Mouse (Mus musculus) WW6 (cell line): ENCODE data around the gene Bcat1.

ENCODE experiments used
- DNase-seq: peaks from one replicate; pipeline ENCODE4 v3.0.0-alpha.2; 2013; ENCODE audit warnings: low read depth, low spot score

The Bcat1 gene

DNA sequence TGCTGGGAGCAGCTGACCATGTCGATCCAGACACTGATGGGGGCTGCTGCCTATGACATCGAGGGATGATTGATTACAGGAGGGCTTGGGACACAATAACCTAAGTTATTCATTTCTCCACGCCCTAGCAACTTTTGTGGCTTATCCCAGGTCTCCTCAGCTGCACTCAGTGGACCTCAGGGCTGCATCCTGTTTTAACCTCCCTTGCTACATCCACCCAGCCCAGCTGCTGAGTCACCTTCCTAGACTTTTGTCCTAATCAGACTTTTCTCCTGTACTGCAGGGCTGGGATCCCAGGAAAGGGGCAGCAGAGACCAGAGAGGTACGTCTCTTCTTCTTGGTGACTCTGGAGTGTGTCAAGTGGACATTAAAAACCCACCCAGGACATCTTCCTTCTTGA lies 19.9 kb downstream of the Bcat1 start:
- no peak for DNase-seq

DNA sequence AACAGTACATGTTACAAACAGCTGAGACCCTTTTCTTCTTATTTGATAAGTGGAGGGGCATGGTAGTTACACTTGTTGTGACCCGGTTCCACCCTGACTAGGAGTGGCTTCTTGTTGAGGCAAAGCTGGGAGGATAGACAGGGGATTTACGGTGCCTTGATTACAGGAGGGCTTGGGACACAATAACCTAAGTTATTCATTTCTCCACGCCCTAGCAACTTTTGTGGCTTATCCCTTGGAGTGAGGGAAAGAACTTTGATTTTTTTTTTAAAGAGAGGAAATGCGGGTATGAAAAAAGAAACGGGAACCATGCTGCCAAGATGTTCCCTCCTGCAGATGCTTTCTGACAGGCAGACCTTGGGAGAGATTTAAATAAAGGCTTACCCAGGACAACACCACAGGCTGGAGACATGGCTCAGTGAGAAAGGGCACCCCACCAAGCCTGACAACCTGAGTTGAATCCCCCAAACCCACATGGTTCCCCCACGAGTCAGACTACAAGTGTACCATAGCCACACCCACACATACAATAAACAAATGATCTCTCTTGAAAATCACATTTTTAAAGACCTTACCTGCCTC lies 20.6 kb downstream of the Bcat1 start:
- DNase-seq: no peak

DNA sequence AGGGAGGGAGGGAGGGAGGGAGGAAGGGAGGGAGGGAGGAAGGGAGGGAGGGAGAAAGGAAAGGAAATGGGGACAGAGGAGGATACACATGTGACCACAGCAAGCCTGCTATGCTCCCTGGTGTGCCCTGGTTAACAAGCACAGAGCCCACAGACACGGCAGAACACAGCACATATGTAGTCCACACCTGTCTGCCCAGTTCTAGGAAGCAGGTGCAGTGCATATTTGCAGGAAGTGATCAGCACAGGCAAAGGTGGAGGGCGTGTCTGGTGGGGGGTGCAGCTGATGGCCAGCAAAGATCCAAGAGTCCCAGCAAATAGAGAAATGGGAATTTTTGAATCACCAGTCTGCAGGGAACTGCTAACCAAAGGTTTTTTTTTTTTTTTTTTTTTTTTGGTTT lies 23.3 kb downstream of the Bcat1 start:
- DNase-seq: no peak

DNA sequence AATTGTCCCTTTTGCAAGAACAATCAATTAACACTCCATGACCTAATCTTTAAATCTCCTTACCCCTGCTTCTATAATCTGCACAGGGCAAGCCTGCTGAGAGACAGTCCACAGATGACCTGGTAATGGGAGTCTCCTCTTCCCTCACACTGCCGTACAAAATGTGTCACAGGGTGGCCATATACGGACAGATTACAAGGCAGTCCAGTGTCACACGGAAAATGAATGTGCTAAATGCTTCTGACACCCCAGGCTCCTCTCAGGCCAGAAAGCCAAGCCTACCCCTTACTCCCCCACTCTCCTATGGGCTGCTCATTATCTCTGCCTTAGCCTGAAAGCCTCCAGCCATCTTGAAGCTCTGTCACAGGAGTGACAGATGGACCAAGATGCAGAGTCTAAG lies 25.1 kb downstream of the Bcat1 start:
- no peak for DNase-seq

DNA sequence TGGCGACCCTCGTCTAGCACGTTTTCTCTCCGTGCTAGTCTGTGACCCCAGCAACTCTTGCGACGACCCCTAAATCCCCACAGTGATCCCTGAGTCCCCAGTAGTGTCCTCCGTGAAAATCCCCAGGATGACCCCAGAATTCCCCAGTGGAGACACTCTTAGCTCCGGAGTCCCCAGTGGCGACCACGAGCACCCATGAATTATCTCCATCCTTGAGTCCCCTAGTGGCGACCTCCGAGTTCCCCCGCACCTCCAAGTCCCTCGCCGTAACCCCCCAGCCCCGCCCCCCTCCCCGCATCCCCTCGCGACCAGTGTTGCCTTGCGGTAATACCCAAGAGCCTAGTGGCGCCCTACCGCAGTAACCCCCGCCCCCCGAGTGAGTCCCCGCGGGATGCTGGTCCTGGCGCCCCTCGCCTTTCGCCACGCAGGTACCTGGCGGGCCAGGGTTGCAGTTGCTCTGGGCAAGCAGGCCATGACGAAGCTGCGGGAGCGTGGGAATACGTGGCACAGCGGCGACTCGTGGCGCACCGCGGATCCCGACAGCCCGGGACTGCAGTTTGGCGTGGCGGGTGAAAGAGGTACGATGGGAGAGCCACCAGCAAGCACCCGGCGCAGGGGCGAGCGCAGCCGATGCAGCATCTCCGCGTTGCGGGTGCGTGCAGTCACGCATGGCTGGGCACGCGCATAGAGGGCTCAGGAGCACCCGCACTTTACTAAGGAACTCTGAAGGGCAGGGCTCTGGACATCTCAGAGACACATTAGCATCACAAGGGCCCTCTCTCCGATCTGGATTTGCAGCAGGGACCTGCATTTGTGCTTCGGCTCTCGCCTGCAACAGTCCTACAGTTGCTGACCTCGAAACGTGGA lies 27.6 kb downstream of the Bcat1 start:
- DNase-seq: no peak

DNA sequence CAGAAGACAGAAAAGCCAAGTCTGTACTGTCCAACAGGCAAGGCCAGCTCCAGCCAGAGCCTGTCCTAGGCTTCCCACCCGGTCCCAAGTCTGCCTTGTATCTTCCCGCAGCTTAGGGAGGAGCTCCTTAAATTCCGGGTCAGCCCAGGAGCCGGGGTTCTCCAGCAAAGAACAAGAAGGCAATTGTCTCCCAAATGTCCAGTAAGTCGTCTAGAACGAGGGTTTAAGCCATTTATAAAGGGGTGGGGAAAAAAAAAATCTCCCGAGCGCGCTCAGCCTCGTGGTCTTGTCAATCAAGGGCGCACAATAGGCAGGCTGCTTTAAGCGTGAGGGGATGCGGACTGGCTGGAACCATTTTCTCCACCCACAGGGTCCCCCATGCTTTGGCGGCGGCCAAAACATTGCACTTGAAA lies 28.5 kb downstream of the Bcat1 start:
- no peak for DNase-seq

DNA sequence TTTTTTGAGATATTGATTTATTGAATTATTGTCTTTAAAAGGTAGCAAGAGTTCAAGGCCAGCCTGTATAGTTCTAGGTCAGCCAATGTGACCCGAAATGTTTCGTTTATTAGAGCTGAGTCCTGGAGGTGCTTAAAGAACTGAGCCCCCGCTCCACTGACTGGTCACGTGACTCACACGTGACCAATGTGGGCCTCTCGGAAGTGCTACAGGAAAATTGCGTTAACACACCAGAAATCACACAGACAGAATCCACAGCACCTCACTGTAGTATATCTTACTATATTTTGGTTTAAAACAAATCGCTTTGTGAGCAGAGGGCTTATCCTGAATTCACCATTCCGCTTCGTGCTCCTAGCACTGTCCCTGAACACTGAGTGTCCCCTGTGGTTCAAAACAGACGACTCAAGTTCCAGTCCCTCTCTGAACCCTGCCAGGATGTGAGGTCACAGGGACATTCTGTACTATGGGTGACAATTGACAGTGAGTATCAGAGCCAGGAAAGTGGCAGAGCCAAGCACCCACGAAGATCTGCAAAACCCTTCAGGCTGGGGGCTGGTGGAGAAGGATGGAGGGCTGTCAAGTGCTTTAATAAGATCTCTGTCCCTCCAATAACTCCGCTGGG lies 29.6 kb downstream of the Bcat1 start:
- no peak for DNase-seq

DNA sequence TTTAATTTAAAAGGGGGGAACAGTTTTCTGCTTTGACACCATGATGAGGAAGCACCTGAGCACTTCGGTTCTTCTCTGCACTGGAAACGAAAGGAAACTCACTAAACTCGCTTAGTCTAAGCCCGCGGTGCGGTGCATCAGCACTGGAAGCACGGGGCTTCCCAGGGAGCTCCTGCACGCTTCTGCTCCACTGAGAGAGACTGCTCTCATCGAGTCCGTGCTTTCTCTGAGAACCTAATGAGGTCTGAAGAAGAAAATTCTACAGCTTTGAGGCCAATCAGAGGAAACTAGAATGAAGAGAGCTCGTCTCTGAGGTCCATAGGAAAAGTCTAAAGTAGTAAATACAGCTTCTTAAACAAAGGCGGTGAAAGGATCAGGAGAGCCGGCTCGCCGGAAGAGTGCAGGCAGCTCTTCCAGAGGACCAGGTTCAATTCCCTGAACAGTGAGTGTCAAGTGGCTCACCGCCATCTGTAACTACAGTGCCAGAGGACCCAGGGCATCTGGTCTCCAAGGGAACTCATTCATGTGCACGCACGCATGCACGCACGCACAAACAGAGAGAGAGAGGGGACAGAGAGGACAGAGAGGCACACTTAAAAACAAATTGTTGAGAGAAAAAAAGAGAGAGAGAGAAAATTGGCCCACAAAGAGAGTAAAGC lies 30.9 kb downstream of the Bcat1 start:
- no peak for DNase-seq

DNA sequence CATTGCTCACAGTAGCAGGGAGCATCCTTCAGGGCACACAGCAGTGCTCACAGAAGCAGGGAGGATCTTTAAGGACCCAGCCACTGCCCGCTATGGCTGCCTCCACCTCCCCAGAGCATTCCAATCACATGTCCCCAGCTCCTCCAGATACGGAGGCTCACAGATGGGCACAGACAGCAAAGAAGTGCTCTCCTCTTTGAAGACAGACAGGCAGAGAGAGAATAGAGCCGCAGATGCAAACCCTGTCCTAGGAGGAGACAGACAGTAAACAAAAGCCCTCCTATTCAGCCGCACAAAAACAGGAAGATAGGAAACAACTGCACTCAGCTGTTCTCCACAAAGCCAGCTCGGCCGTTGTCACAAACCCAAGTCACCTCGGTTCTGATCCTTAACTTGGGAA lies 35.3 kb downstream of the Bcat1 start:
- DNase-seq: no peak

DNA sequence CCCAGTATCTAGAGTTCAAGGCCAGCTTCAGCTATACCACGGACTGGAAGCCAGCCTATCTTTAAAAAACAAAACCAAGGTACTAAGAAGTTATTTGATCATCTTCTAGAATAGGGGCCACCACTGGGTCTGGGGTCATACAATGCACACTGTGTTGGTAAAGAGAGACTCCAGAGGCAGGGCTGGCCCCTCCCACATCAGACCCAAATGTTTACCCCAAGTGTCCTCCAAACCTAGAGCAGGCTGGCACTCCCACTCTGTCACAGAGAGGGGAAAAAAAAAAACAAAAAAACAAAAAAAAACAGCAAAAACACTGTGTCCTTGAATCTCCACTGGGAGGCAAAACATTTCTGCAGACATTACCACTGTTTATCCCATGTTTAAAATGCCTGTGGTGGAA lies 38.4 kb downstream of the Bcat1 start:
- no peak for DNase-seq

DNA sequence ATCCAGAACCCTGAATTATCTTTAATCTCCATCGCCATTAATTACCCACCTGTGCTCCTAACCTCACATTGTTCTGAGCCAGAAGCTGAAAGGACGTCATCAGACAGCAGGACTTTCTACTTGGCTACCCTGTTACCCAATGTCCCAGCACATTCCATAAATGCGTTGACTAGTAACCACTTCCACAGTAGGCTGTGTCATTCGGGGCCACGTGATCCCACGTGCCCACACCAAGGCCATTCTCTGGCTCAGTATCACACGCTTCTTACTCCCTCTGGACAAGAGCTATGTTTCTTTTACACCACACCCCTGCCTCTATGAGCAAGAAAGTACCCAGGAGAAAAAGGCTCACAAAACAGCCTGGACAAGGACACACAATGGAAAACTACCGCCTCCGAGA lies 40.6 kb downstream of the Bcat1 start:
- no peak for DNase-seq

DNA sequence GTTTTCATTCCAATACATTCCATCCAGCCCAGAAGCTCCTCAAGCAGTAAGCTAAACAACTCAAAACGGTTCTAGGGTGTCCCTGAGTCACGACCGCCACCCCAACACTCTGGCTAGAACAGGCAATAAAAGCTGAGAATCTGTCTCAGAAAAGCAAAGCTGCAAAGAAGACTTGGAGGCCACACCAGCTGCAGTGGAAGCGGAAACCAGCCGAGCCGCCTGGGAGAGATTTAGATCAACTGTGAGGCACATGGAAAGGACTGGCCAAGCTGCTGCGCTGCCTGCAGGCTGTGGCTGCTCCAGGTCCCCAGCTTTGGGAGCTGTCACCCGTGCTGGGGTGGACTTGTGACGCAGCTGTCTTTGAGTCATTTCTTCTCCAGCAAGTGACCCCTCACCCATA lies 45.4 kb downstream of the Bcat1 start:
- no peak for DNase-seq

DNA sequence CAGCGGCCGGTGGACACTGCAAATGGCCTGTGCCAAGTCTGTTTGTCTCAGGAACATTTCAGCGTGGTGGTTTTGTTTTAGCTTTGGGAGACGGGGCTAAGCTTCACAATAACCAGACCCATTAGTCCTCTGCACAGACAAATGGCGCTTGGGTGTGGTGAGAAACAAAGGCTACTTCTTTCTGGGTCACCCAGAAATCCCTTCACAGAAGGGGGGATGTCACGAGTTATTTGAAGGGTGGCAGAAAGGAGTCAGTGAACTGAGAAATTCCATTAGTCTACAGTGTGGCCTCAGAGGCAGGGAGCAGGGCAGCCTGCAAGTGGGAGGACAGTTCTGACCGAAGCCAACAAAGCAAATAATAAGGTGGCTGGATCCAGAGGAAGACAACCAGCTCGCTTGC lies 52.0 kb downstream of the Bcat1 start:
- DNase-seq: no peak

DNA sequence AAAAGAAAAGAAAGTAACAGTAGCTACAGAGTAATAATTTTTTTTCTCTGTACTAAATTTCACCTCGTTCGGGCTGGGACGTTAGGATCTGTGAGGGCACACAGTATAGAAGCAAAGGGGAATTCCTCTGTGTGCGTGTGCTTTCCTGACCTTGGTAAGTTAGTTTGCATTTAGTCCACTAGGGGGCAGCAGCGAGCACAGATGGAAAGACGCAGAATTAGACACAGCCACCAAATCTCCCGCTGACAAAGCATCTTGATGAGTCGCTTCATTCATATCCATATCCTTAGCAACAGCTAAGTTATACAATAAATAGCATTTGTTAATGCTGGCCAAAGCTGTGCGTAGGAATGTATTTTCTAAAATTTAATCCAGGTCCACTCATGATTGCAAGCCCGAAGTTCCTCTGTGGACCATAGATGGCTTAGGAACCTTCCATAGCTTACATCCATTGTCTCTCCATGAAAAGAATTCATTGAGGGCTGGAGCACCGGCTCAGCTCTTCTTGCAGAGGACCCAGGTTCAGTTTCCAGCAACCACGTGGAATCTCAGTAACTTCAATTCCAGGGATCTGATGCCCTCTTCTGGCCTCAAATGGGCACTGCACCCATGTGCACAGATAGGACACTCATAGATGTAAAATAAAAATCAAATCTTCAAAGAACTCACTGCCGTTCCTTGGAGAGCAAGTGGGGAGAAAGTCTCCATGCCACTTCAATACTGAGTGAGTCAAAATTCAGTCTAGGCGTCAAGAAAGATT lies 52.8 kb downstream of the Bcat1 start:
- peak; percentile 63 for DNase-seq

DNA sequence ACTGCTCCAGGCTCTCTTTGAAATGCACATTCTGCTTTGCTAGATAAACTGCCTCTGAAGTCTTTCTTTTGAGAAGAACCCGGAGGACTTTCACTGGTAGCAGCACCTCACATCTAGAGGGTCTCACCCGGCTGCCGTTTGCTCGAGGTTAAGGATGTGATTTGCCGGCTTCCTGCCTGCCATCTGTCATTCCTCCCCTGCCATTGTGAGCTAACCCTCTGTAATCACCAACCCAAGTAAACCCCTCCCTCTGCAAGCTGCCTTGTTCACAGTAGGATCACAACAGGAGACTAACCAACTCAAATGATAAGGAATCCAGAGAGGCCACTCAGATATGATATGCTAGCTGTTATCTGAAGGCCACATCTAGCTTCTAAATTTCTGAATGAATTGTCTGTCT lies 53.6 kb downstream of the Bcat1 start:
- no peak for DNase-seq

DNA sequence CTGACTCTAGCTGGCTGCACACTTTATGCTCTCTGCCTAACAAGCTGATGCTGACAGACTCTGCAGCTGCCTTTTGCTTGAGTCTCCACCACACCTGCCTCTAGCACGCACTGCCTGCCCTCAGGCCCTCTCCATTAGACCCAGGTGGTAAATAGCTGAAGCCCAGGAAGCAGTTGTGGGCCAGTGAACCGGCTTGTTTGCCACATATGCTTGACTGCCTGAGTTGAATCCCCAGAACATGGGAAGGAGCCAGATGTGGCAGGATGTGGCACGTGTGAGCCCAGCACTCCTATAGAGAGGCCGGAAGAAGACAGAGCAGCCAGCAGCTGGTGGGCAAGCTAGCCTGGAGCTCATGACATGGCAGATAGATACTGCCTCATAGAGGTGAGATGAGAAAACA lies 55.4 kb downstream of the Bcat1 start:
- no peak for DNase-seq

DNA sequence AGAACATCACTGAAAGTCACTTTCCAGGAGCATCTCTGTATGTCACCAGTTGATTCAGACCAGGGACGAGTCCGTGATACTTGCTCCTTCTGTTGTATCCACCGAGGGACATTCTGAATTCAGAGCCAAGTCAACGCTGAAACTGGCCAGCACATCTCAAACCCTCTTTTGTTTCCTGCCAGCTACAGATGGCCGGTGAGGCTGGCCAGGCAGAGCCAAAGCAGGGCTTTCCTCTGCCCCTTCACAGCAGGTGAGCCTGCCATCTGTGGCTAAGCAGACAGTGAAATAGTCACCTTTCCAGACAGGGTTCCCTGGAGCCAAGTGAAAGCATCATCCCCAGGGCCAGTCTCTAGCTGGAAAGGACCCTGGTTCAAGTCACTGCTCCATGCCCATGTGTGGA lies 57.7 kb downstream of the Bcat1 start:
- DNase-seq: no peak

DNA sequence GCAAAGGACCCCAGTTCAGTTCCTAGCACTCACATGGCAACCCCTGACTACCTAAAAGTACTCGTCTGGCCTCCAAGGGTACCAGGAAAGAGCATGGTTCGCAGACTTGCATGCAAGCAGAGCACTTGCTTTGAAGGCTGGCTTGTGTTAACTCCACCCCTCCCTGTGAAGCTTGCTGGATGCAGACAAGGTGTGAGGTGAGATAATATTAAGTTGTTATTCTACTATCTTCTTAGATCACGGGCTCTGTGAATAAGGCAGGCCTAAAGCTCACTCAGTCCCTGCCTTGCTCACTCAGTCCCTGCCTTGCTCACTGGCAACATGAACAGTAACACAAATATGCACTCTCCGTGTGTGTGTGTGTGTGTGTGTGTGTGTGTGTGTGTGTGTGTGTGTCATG lies 58.5 kb downstream of the Bcat1 start:
- no peak for DNase-seq

DNA sequence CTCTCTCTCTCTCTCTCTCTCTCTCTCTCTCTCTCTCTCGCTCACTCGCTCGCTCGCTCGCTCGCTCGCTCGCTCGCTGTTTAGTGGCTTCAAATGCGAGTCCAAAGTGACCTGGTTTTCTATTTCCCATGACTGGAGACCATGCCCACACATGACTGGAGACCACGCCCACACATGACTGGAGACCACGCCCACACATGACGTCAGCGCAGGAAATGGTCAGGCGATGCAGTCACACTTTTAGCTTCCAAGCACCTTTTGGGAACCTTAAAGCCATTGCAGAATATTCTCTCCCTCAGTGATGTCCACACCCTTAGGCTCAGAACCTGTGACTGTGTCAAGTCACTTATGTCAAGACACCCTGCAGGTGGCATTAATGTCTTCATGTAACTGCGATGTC lies 59.3 kb downstream of the Bcat1 start:
- peak; percentile 45 for DNase-seq

DNA sequence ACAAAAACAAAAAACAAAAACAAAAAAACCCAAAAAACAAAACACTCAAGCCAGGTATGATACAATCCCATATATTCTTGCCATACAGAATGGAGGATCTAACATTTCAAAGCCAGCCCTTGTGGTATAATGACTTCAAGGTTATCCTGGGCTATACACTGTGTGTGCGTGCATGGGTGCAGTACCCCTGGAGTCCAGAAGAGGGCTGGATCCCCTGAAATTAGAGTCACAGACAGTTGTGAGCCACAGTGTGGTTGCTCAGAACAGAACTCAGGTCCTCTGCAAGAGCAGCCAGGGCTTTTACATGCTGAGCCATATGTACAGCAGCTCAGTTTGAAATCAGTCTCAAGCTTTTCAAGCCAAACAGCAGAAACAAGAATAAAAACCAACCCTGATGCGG lies 61.0 kb downstream of the Bcat1 start:
- DNase-seq: peak; percentile 45

DNA sequence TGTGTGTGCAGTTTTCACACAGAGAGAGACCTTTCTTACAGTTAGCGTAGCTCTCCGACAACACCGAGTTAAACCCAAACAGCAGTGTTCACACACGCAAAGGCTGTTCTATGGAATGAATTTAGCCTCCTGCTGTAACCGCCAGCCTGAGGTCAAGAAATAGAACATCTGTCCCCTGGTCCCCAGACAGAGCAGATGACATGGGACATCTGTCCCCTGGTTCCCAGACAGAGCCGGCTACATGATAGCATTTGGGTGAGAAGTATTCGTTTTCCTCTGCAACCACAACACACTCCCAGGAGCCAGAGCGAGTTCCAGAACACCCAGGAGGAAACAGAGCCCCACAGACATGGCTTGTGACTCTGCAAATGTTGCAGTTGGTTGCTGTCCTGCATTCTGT lies 63.3 kb downstream of the Bcat1 start:
- DNase-seq: no peak

DNA sequence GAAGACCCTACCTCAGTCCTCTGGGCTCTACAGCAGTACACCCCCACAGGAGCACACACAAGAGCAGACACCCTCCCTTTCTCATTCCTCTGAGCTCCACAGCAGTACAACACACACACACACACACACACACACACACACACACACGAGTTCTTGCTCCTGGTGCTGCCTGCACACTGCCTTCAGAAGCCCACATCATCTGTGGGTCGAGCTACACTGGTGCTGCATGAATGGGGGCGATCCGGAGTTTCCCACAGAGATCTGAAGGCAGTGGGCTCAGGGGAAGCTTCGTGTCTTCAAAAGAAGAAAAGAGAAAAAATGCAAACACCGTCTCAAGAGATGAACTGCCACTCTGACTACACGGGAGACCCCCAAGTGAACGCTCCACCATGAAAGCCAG lies 64.8 kb downstream of the Bcat1 start:
- DNase-seq: no peak
